Mouse (Mus musculus) adrenal gland, adult 10 weeks (tissue): ENCODE results near the gene Lsm11. TPM values are rescaled to one million over a fixed set of nuclear protein-coding genes. Genes with fewer than 3 reads are reported as not detected.

Experiments used
- polyA plus RNA-seq: library from polyadenylated mRNA; stranded (reverse); fragments of 350-450 nt; fragmentation: Illumina TruSeq; extraction: RNeasy Lipid Tissue Mini Kit (QIAGEN cat#74804); gene quantifications from one replicate; pipeline ENCODE4 v1.2.3, GENCODE M21; 2014; ENCODE audit warnings: low read depth, low replicate concordance

Lsm11 gene
- 4.3 TPM for polyA plus RNA-seq

GRCm38 (mm10) chr11:45944643-45945156 is at the start of gene Lsm11:
Gene Lsm11 (minus strand): TSS chr11:45944935.

GRCm38 (mm10) chr11:45979946-45980892 is 35.5 kb upstream of the Lsm11 start, which contains the start of gene Sox30:
Gene Sox30 (plus strand): TSS chr11:45980310.

GRCm38 (mm10) chr11:45955127-45955627 is 10.4 kb upstream of the Lsm11 start, which contains the start of gene Thg1l:
Gene Thg1l (minus strand): TSS chr11:45955494.

Other genes starting within 250 kb of the Lsm11 start
- gene Clint1, start 92.9 kb downstream of the Lsm11 start, polyA plus RNA-seq, result 110 TPM
- 12.9 TPM for gene Thg1l, start 10.6 kb upstream of the Lsm11 start, polyA plus RNA-seq
- gene Sox30, start 35.4 kb upstream of the Lsm11 start, polyA plus RNA-seq, result not detected
- 1.4 TPM for gene Gm12166, start 107.4 kb upstream of the Lsm11 start, polyA plus RNA-seq
- 1.7 TPM for gene Adam19, start 111.1 kb upstream of the Lsm11 start, polyA plus RNA-seq
- gene Nipal4, start 221.6 kb upstream of the Lsm11 start, polyA plus RNA-seq, result not detected